Mouse (Mus musculus) forebrain, embryonic 13.5 days (tissue): ENCODE results near the gene Nifk. TPM values are rescaled to one million over a fixed set of nuclear protein-coding genes. Genes with fewer than 3 reads are reported as not detected.

Experiments
- ATAC-seq: fragments of 200-750 bp; cut with Nextera tagmentation; 2 replicates; pipeline ENCODE4 v1.8.0; 2017
- H3K27ac ChIP-seq: fragments of 300-500 bp; sonication (generic); 2 replicates; pipeline ENCODE4 v1.5.1; 2015; ENCODE audit warnings: inconsistent platforms, mild to moderate bottlenecking, moderate library complexity
- H3K27me3 ChIP-seq: fragments of 300-500 bp; sonication (generic); 2 replicates; pipeline ENCODE4 v1.6.1; 2015; ENCODE audit warnings: mild to moderate bottlenecking, inconsistent platforms
- H3K36me3 ChIP-seq: fragments of 300-500 bp; sonication (generic); 2 replicates; pipeline ENCODE4 v1.6.1; 2015; ENCODE audit warnings: mild to moderate bottlenecking, inconsistent platforms; ENCODE audit not compliant: poor library complexity, severe bottlenecking
- H3K4me1 ChIP-seq: fragments of 300-500 bp; sonication (generic); 2 replicates; pipeline ENCODE4 v1.6.1; 2015; ENCODE audit warnings: inconsistent platforms
- H3K4me2 ChIP-seq: fragments of 300-500 bp; sonication (generic); 2 replicates; pipeline ENCODE4 v1.6.1; 2015; ENCODE audit warnings: inconsistent platforms, mild to moderate bottlenecking, moderate library complexity
- H3K4me3 ChIP-seq: fragments of 300-500 bp; sonication (generic); 2 replicates; pipeline ENCODE4 v1.5.1; 2015; ENCODE audit warnings: mild to moderate bottlenecking, inconsistent platforms
- H3K9ac ChIP-seq: fragments of 300-500 bp; sonication (generic); 2 replicates; pipeline ENCODE4 v1.6.1; 2015; ENCODE audit warnings: mild to moderate bottlenecking, inconsistent platforms
- H3K9me3 ChIP-seq: fragments of 300-500 bp; sonication (generic); replicated peaks from 2 replicates; pipeline ENCODE4 v1.6.1; 2016; ENCODE audit warnings: inconsistent platforms
- WGBS: fragments of 180-500 bp; shearing (Covaris S2); methylation state at CpG from one replicate; pipeline ENCODE4 v1.1.7; 2015; 5-methylcytosine and 5-hydroxymethylcytosine counted together
- polyA plus RNA-seq: library from polyadenylated mRNA; unstranded; fragments of >200 nt; fragmentation: Nextera tagmentation; extraction: Ambion mirVana; gene quantifications from 2 replicates; pipeline ENCODE4 v1.2.1, GENCODE M21; 2015

Nifk gene
- polyA plus RNA-seq, 1 experiment from 2014 or later = 72.0 TPM

DNA sequence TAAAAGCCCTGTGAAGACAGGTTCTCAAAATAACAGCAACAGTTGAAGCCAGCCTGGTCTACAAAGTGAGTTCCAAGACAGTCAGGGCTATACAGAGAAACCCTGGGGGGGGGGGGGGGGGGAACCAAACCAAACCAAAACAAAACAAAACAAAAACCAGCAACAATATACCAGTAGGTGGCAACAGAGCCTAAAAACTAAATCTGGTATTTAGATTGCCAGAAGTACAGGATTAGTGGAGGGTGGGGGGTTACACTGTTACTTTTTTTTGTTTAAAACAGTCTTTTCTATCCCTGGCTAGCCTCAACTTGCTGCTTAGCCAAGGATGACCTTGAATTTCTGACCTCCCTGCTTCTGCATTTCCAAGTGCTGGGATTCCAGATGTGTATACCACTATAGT is 14.2 kb downstream of the Nifk start:
- H3K27ac ChIP-seq = no peak overlapping the region
- no peaks in the 10 kb centered on the region for H3K9me3 ChIP-seq
- no peak for ATAC-seq
- H3K36me3 ChIP-seq = peaks cover 53% of the 10 kb centered on the region
- H3K4me3 ChIP-seq = no peak overlapping the region
- H3K9ac ChIP-seq = no peak overlapping the region
- H3K27me3 ChIP-seq = no peaks in the 10 kb centered on the region
- H3K4me2 ChIP-seq = no peak overlapping the region
- no peaks in the 10 kb centered on the region for H3K4me1 ChIP-seq

DNA sequence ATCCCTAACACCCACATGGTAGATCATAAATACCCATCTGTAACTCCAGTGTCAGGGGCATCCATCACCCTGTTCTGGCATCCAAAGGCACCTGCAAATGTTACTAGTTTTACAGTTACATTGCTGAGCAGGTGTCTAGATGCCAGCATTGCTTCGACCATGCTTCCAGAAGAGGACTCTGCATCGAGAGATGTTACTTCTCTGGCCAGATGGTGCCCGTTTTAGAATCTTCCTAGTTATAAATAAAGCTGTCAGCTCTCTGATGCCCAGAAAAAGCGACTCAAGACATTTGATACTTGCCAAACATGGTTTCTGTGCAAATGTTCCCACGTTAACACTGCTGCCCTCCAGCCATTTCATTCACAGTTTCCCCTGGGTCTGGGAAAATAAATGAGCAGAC is 16.3 kb downstream of the Nifk start:
- Histone ChIP-seq H3K4me1 (no peaks in the 10 kb centered on the region), H3K27ac (no peak overlapping the region), H3K9me3 (no peaks in the 10 kb centered on the region), H3K27me3 (no peaks in the 10 kb centered on the region), H3K4me3 (no peak overlapping the region), H3K36me3 (peaks cover 32% of the 10 kb centered on the region), H3K4me2 (no peak overlapping the region), H3K9ac (no peak overlapping the region)
- WGBS = 82% methylated on average over 5 of the region's 5 CpGs
- ATAC-seq = no peak

DNA sequence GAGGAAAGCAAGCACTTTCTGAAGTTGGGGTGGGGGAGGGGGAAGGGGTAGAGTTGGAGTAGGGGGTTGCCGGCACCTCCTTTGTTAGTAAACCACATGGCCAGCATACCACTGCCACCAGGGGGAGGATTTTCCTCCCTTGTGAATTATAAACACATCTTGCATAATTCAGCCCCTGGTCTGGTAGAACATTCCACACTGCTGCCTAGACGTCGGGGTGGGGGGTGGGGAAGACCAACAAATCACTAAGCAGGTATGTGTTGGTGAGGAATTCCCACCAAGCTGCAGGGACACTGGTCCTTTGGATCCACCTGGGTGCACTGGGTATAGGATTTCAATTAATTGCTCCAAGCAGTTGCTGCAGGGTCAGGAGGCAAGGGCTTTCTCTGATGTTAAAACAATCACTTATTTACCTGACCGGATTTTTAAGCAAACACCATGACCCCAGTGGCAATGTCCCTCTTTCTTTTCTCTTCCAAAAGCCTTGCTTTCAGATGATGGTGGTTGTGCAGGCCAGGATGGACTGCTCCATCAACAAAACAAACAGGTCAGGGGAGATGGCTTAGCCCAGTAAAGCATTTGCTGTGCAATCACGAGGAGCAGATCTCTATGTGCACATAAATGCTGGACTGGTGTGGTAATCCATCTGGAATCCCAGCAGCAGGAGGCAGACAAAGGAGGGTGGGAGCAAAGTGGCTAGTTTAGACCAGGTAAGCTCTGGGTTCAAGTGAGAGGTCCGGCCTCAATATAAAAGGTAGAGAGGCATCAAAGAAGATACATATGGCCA is 22.2 kb downstream of the Nifk start:
- Histone ChIP-seq H3K36me3 (no peaks in the 10 kb centered on the region), H3K27me3 (no peaks in the 10 kb centered on the region), H3K9me3 (no peaks in the 10 kb centered on the region), H3K4me2 (no peak overlapping the region), H3K4me1 (no peaks in the 10 kb centered on the region), H3K4me3 (no peak overlapping the region), H3K9ac (no peak overlapping the region), H3K27ac (no peak overlapping the region)
- no peak for ATAC-seq
- 45% methylated on average over 6 of the region's 6 CpGs for WGBS

DNA sequence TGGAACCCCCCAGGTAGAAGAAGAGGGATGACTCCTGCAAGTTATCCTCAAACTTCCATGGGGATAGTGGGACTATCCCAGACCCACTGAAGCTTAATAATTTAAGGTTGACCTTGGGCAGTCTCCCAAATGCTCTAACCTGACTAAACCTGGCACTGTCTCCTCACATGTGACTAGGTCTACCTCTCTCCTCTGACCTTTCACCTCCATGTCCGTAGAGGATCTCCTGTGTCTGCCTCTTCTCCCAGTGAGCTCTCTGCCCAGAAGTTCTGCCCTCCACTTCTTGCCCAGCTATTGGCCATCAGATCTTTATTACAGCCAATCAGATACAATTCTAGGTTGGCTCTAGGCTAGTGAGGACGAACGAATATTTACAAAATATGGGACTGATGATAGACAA is 28.3 kb downstream of the Nifk start:
- Histone ChIP-seq H3K4me2 (no peak overlapping the region), H3K36me3 (no peaks in the 10 kb centered on the region), H3K27me3 (no peaks in the 10 kb centered on the region), H3K9me3 (no peaks in the 10 kb centered on the region), H3K4me3 (no peak overlapping the region), H3K9ac (no peak overlapping the region), H3K4me1 (no peaks in the 10 kb centered on the region), H3K27ac (no peak overlapping the region)
- ATAC-seq = no peak
- WGBS = 80% methylated on average over 3 of the region's 3 CpGs

DNA sequence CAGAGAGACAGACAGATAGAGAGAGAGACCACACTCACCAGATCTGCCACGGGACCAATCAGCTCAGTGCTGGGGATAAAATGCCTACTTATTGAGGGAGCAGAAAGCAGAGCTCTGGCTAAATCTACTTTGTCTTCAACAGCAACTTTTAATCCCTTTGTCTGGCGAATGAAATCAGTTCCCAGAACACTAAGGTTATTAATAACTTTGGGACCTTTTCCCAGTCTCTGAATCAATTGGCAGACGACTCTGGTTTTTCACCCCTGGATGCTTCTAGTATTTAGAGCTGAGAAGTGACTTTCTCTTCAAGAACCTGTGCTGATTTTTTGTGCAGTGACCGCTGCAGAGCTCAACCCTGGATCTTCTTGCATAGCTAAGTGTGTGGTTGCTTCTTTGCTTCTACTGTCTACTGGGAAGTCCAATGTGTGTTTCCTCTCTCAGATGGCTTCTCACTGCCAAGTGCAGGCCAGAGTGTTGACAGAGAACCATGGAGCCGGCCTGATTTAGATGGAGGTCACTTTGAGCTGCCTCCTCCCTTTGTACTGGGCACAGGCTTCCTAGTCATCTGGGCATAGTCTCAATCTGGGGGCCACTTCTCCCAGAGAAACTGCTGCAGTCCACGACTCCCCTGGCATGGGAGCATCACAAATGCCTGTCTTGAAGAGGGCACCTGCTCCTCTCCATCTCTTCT is 37.6 kb downstream of the Nifk start:
- ATAC-seq = no peak
- H3K9ac ChIP-seq = no peak overlapping the region
- WGBS = 71% methylated on average over 6 of the region's 6 CpGs
- H3K4me3 ChIP-seq = no peak overlapping the region
- H3K4me1 ChIP-seq = no peaks in the 10 kb centered on the region
- H3K27ac ChIP-seq = no peak overlapping the region
- H3K36me3 ChIP-seq = no peaks in the 10 kb centered on the region
- no peak overlapping the region for H3K4me2 ChIP-seq
- no peaks in the 10 kb centered on the region for H3K9me3 ChIP-seq
- no peaks in the 10 kb centered on the region for H3K27me3 ChIP-seq

DNA sequence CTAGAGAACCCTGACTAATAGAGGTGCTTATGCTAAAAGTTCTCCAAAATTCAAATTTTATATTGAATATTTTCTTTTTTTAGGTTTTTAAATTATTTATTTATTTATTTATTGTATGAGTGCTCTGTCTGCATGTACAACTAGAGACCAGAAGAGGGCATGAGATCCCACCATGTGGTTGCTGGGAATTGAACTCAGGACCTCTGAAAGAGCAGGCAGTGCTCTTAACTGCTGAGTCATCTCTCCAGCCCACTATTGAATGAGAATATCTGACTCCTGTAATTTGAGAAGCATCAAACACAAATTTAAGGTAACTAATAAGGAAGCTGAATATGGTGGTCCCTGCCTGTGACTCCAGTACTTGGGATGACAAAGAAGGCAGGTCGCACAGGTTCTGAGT is 46.3 kb downstream of the Nifk start:
- WGBS = 94% methylated on average over 1 of the region's 1 CpGs
- no peaks in the 10 kb centered on the region for H3K27me3 ChIP-seq
- H3K27ac ChIP-seq = no peak overlapping the region
- no peaks in the 10 kb centered on the region for H3K9me3 ChIP-seq
- no peak overlapping the region for H3K4me3 ChIP-seq
- H3K9ac ChIP-seq = no peak overlapping the region
- no peak overlapping the region for H3K4me2 ChIP-seq
- H3K36me3 ChIP-seq = no peaks in the 10 kb centered on the region
- H3K4me1 ChIP-seq = no peaks in the 10 kb centered on the region
- ATAC-seq = no peak

DNA sequence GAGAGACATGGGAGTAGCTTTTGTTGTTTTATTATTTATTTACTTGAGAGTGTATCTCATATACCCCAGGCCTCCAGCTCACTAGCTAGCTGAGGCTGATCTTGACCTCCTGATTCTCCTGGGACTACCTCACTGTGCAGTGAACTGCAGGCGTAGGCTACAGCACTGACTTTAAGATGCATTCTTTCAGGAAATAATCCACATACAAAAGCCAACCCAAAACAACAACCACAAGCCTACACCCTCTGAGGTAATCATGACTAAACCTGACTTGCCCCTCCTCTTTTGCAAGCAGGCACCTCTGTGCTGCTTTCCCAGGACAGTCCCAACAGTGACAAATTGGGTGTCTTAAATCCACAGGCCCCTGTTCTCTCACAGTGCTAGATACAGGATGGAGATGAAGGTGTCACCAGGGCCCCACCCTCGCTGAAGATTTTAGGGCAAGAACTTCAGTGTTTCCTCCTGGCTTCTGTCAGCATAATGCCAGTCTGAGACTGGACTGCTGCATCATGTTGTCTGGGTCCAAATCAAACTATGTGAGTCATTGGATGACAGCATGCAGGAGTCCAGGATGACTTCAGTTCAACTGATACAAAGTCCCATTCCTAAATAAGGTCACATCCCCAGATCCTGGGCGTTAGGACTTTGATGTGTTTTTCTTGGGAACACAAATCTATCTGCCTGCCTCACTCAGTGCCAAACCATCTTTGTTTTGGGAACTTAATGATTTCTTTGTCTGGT is 47.3 kb downstream of the Nifk start:
- Histone ChIP-seq H3K27ac (no peak overlapping the region), H3K27me3 (no peaks in the 10 kb centered on the region), H3K36me3 (no peaks in the 10 kb centered on the region), H3K4me3 (no peak overlapping the region), H3K4me1 (no peaks in the 10 kb centered on the region), H3K9ac (no peak overlapping the region), H3K9me3 (no peaks in the 10 kb centered on the region), H3K4me2 (no peak overlapping the region)
- no peak for ATAC-seq
- 68% methylated on average over 3 of the region's 3 CpGs for WGBS

DNA sequence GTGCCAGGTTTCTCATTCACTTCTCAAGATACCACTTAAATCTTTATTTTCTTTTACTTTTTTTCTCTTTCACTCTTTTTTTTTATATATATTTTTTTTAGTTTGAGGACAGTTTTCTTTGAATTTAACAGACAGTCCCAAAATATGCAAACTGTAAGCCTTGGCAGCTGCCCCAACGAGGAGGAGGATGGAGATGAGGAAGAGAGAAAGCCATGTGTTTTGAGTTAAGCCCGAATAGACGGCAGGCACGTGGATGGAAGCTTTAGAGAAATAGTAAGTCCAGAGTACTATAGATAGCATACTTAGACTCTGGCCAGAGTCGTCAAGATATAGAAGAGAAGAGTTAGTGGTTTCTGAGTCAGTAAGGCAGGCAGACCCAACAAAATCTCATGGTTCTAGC is 56.1 kb downstream of the Nifk start:
- no peak overlapping the region for H3K27ac ChIP-seq

DNA sequence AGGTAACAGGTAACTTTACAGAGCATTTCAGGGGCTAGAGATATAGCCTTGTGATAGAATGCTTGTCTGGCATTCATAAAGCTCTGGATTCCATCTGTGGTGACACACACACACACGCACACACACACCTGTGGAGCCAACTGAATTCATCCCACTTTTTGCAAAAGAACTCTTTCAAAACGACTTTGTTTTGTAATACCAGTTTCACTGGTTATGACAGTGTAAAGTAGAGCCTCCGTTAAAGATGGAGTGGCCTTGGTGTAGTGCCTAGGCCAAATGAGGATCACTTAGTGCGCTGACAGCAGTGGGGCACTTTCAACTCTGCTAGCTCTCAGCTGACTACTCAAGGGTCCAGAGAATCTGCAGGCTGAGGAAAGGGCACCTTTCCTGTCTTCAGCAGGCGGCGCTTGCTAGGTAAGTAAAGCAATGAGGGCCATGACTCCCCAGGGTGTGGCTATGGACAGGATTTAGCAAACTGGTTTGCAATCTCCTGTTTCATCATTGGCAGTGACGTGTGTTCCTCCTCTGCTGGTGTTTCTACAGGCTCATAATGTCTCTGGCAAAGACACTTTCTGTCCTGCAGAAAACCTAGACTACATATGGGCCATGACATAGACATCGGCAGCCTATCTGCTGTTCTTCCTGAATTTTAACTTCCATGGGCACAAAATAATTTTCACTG is 58.6 kb downstream of the Nifk start:
- 83% methylated on average over 8 of the region's 8 CpGs for whole genome bisulfite sequencing
- H3K9ac ChIP-seq = no peak overlapping the region
- no peak for ATAC-seq
- no peaks in the 10 kb centered on the region for H3K27me3 ChIP-seq
- H3K27ac ChIP-seq = no peak overlapping the region
- H3K4me1 ChIP-seq = no peaks in the 10 kb centered on the region
- H3K9me3 ChIP-seq = no peaks in the 10 kb centered on the region
- no peak overlapping the region for H3K4me3 ChIP-seq
- H3K4me2 ChIP-seq = no peak overlapping the region
- H3K36me3 ChIP-seq = no peaks in the 10 kb centered on the region

More for the DNA sequence above, 56.1 kb downstream of the Nifk start:
- no peaks in the 10 kb centered on the region for H3K9me3 ChIP-seq
- no peak overlapping the region for H3K4me3 ChIP-seq
- H3K9ac ChIP-seq = no peak overlapping the region
- no peaks in the 10 kb centered on the region for H3K27me3 ChIP-seq
- H3K4me2 ChIP-seq = no peak overlapping the region
- WGBS = 83% methylated on average over 5 of the region's 5 CpGs
- ATAC-seq = no peak
- no peaks in the 10 kb centered on the region for H3K4me1 ChIP-seq
- no peaks in the 10 kb centered on the region for H3K36me3 ChIP-seq

Other genes starting within 250 kb of the Nifk start
- 0.25 and 0.50 TPM in 2 replicates for gene Gm29106, start 145.3 kb upstream of the Nifk start, polyA plus RNA-seq
- 495 and 500 TPM in 2 replicates for gene Tsn, start 10.1 kb upstream of the Nifk start, polyA plus RNA-seq
- 118 and 137 TPM in 2 replicates for gene Clasp1, start 67.2 kb downstream of the Nifk start, polyA plus RNA-seq